ENCODE assay signal across 8 mouse cellular contexts in genomic region chr2:154372151-154372829, GRCm38 (mm10). TPM values are rescaled to one million over a fixed set of nuclear protein-coding genes. Genes with fewer than 3 reads are reported as not detected.
DNase-seq lines count a peak whose midpoint lies in the region; ATAC-seq and TF ChIP-seq lines count a peak whose summit lies in the region.

No protein-coding gene starts in this region.

- H3K4me3 ChIP-seq in hindbrain, embryonic 10.5 days = peak overlapping the region; percentile 73
- H3K4me3 ChIP-seq in lung, embryonic 16.5 days (ENCODE audit: low read length) = peak overlapping the region; percentile 69
- peak overlapping the region; percentile 68 for H3K4me3 ChIP-seq in thymus, adult 2 months (ENCODE audit: control insufficient read depth, insufficient read depth, low read length)

- H3K27ac ChIP-seq in hindbrain, embryonic 10.5 days = peak overlapping the region; percentile 95
- H3K27ac ChIP-seq in lung, embryonic 16.5 days (ENCODE audit: low read length) = peak overlapping the region; percentile 89
- H3K27ac ChIP-seq in thymus, adult 2 months (ENCODE audit: control insufficient read depth, insufficient read depth, low read length) = 0 out of 2 replicates have a peak overlapping the region, but pooled peaks have one; percentile 7

- peak; percentile 60; the same call in 1 of the 2 replicates for TF ChIP-seq POLR2A in thymus, adult 2 months (IDR thresholded peaks at IDR 0.05; ENCODE audit: control insufficient read depth, extremely low read depth, insufficient read depth, low read length, poor library complexity)

- DNase-seq in Muller cell, postnatal 12 days (ENCODE audit: inconsistent ontology term) = peak; percentile 86
- peak; percentile 88 for DNase-seq in cerebellum, adult 9-10 months
- peak; percentile 89 for DNase-seq in hindbrain, embryonic 10.5 days (ENCODE audit: low spot score)
- peak; percentile 63 for DNase-seq in layer of hippocampus, adult 9-10 months (ENCODE audit: low spot score)
- peak; percentile 77 for DNase-seq in ovary, adult 18-20 months (ENCODE audit: low spot score)
- DNase-seq in thymus, adult 2 months = peak; percentile 86

- no peaks in the 10 kb centered on the region for H3K27me3 ChIP-seq in hindbrain, embryonic 10.5 days (ENCODE audit: insufficient read depth, poor library complexity, severe bottlenecking)
- H3K27me3 ChIP-seq in lung, embryonic 16.5 days (ENCODE audit: control insufficient read depth, insufficient read depth, low read depth, low read length) = no peaks in the 10 kb centered on the region
- no peaks in the 10 kb centered on the region for H3K27me3 ChIP-seq in thymus, adult 2 months (ENCODE audit: control insufficient read depth, insufficient read depth, low read length)

- under 1% methylated on average over 42 of the region's 42 CpGs for WGBS in hindbrain, embryonic 10.5 days
- WGBS in lung, embryonic 16.5 days = under 1% methylated on average over 42 of the region's 42 CpGs
- under 1% methylated on average over 42 of the region's 42 CpGs for WGBS in thymus, adult 2 months

- peaks cover 10% of the 10 kb centered on the region; the same call in 1 of the 2 replicates for H3K4me1 ChIP-seq in hindbrain, embryonic 10.5 days (replicated peaks)
- H3K4me1 ChIP-seq in lung, embryonic 16.5 days (replicated peaks; ENCODE audit: control insufficient read depth, insufficient read depth, low read length) = peaks cover 3% of the 10 kb centered on the region; the same call in 1 of the 2 replicates
- H3K4me1 ChIP-seq in thymus, adult 2 months (replicated peaks; ENCODE audit: control insufficient read depth, insufficient read depth, low read length) = peaks cover 8% of the 10 kb centered on the region

- H3K9ac ChIP-seq in lung, embryonic 16.5 days (ENCODE audit: low read length) = peak overlapping the region; percentile 88

- ATAC-seq in frontal cortex, adult (ENCODE audit: low TSS enrichment) = peak; percentile 64
- peak; percentile 94 for ATAC-seq in lung, embryonic 16.5 days (ENCODE audit: low read depth)

- H3K4me2 ChIP-seq in lung, embryonic 16.5 days (ENCODE audit: low read depth, low read length) = peak overlapping the region; percentile 85

- no peak for TF ChIP-seq CTCF in thymus, adult 2 months (IDR thresholded peaks at IDR 0.05; ENCODE audit: borderline replicate concordance, control insufficient read depth, extremely low read depth, insufficient read depth, low read length, poor library complexity)

- H3K9me3 ChIP-seq in hindbrain, embryonic 10.5 days = no peaks in the 10 kb centered on the region
- no peaks in the 10 kb centered on the region for H3K9me3 ChIP-seq in lung, embryonic 16.5 days (ENCODE audit: control insufficient read depth, low read length)

- H3K36me3 ChIP-seq in hindbrain, embryonic 10.5 days = peaks cover 9% of the 10 kb centered on the region
- peaks cover 8% of the 10 kb centered on the region; the same call in 1 of the 2 replicates for H3K36me3 ChIP-seq in lung, embryonic 16.5 days (ENCODE audit: control insufficient read depth, insufficient read depth, low read length)
- H3K36me3 ChIP-seq in thymus, adult 2 months (ENCODE audit: control insufficient read depth, insufficient read depth, low read length) = 0 out of 2 replicates have a peak, but pooled peaks cover 1% of the 10 kb centered on the region

RNA-seq across cellular contexts. Expression of gene Cdk5rap1, which starts 0.5 kb away (rescaled TPM):
- polyA plus RNA-seq in hindbrain, embryonic 10.5 days (2016; fragmentation: Nextera tagmentation; extraction: Ambion mirVana) = 13.9 and 16.0 TPM in 2 replicates
- 19.1 and 19.7 TPM in 2 replicates for polyA plus RNA-seq in lung, embryonic 16.5 days (2015; fragmentation: Nextera tagmentation; extraction: Ambion mirVana)
- polyA plus RNA-seq in thymus, adult 2 months (2012; rRNA removed) = 14.2 and 16.3 TPM in 2 replicates

RNA-seq across cellular contexts. Expression of gene Snta1, which starts 35.6 kb away (rescaled TPM):
- 5.3 and 7.9 TPM in 2 replicates for polyA plus RNA-seq in hindbrain, embryonic 10.5 days (2016; fragmentation: Nextera tagmentation; extraction: Ambion mirVana)
- polyA plus RNA-seq in lung, embryonic 16.5 days (2015; fragmentation: Nextera tagmentation; extraction: Ambion mirVana) = 8.2 and 8.4 TPM in 2 replicates
- 5.8 and 9.6 TPM in 2 replicates for polyA plus RNA-seq in thymus, adult 2 months (2012; rRNA removed)

Comparison
In these comparisons a context has a peak if more than half of its experiments do, and no peak if none do; other contexts are left out.
1. Peak in every context shown above with its lines: DNase-seq, ATAC-seq, H3K4me3 ChIP-seq and H3K27ac ChIP-seq.
2. H3K27ac ChIP-seq: peak in every context shown above with its lines; median percentile 95 in hindbrain, embryonic 10.5 days; 89 in lung, embryonic 16.5 days; 7 in thymus, adult 2 months.